Mouse (Mus musculus) neural tube, embryonic 12.5 days (tissue): Measurements from ENCODE around the gene Nme2. TPM values are rescaled to one million over a fixed set of nuclear protein-coding genes. Genes with fewer than 3 reads are reported as not detected.
A peak's percentile ranks its signal among the peaks of the same experiment; 100 is the strongest.

Experiments used
- ATAC-seq: fragments of 200-750 bp; cut with Nextera tagmentation; 2 replicates; pipeline ENCODE4 v1.8.0; 2017; ENCODE audit warnings: low read depth, mild to moderate bottlenecking, moderate TSS enrichment, moderate library complexity; ENCODE audit not compliant: low FRiP score
- H3K27ac ChIP-seq: fragments of 300-500 bp; sonication (generic); 2 replicates; pipeline ENCODE4 v1.5.1; 2016
- H3K27me3 ChIP-seq: fragments of 300-500 bp; sonication (generic); replicated peaks from 2 replicates; pipeline ENCODE4 v1.6.1; 2016; ENCODE audit warnings: mild to moderate bottlenecking
- H3K36me3 ChIP-seq: fragments of 300-500 bp; sonication (generic); 2 replicates; pipeline ENCODE4 v1.6.1; 2016; ENCODE audit warnings: mild to moderate bottlenecking
- H3K4me1 ChIP-seq: fragments of 300-500 bp; sonication (generic); 2 replicates; pipeline ENCODE4 v1.6.1; 2016
- H3K4me2 ChIP-seq: fragments of 300-500 bp; sonication (generic); replicated peaks from 2 replicates; pipeline ENCODE4 v1.6.1; 2016; ENCODE audit warnings: mild to moderate bottlenecking
- H3K4me3 ChIP-seq: fragments of 300-500 bp; sonication (generic); 2 replicates; pipeline ENCODE4 v1.5.1; 2016
- H3K9ac ChIP-seq: fragments of 300-500 bp; sonication (generic); 2 replicates; pipeline ENCODE4 v1.6.1; 2016; ENCODE audit warnings: mild to moderate bottlenecking
- H3K9me3 ChIP-seq: fragments of 300-500 bp; sonication (generic); 2 replicates; pipeline ENCODE4 v1.6.1; 2016; ENCODE audit warnings: mild to moderate bottlenecking
- WGBS: fragments of 180-500 bp; shearing (Covaris S2); methylation state at CpG from one replicate; pipeline ENCODE4 v1.1.7; 2016; 5-methylcytosine and 5-hydroxymethylcytosine counted together
- polyA plus RNA-seq: library from polyadenylated mRNA; unstranded; fragments of >200 nt; fragmentation: Nextera tagmentation; extraction: Ambion mirVana; gene quantifications from 2 replicates; pipeline ENCODE4 v1.2.1, GENCODE M21; 2016

Gene Nme2
- polyA plus RNA-seq, 1 experiment from 2014 or later: 87.0 TPM

DNA sequence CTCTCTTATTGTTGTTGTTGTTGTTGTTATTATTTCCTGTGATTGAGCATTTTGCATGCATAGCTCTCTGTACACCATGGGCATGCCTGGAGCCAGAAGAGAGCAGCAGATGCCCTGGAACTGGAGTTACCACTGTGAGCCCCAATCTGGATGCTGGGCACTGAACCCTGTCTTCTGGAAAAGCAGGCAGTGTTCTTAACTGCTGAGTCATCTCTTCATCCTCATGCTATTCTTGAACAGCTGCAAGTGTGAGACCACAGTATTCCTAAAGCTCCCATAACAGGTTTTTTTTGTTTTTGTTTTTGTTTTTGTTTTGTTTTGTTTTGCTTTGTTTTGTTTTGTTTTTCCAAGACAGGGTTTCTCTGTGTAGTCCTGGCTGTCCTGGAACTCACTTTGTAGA lies 30.2 kb upstream of the Nme2 start:
- Histone ChIP-seq H3K27me3 (no peaks in the 10 kb centered on the region), H3K4me3 (no peak overlapping the region), H3K4me2 (no peak overlapping the region), H3K4me1 (no peaks in the 10 kb centered on the region), H3K9me3 (no peaks in the 10 kb centered on the region), H3K27ac (no peak overlapping the region), H3K36me3 (no peaks in the 10 kb centered on the region), H3K9ac (no peak overlapping the region)
- ATAC-seq: no peak

GRCm38 (mm10) chr11:93985265-93985664 lies 29.2 kb upstream of the Nme2 start:
- no peaks in the 10 kb centered on the region for H3K4me1 ChIP-seq
- H3K4me3 ChIP-seq: no peak overlapping the region
- 86% methylated on average over 5 of the region's 5 CpGs for WGBS
- no peaks in the 10 kb centered on the region for H3K36me3 ChIP-seq
- no peak overlapping the region for H3K4me2 ChIP-seq
- no peaks in the 10 kb centered on the region for H3K27me3 ChIP-seq
- no peaks in the 10 kb centered on the region for H3K9me3 ChIP-seq
- no peak overlapping the region for H3K9ac ChIP-seq
- ATAC-seq: no peak
- H3K27ac ChIP-seq: no peak overlapping the region

DNA sequence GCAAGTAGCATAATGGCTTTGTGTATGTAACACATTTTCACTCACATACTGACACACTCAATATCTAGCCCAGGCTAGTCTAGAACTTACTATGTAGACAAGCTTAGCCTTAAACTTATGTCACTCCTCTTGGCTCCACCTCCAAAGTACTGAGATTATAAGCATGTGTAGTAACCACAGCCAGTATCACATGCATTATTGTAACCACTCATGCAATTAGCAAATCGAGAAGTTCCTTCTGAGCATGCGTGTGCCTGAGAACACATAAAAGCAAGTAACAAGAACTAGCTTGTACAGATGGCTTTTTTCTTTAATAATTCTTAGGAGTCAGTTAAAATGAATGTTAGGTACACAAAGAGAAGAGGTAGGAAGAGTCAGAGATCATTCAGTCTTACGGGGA lies 28.6 kb upstream of the Nme2 start:
- Histone ChIP-seq H3K4me2 (no peak overlapping the region), H3K4me3 (no peak overlapping the region), H3K36me3 (no peaks in the 10 kb centered on the region), H3K27me3 (no peaks in the 10 kb centered on the region), H3K9me3 (no peaks in the 10 kb centered on the region), H3K9ac (no peak overlapping the region), H3K4me1 (0 out of 2 replicates have a peak, but pooled peaks cover 2% of the 10 kb centered on the region), H3K27ac (no peak overlapping the region)
- 93% methylated on average over 3 of the region's 3 CpGs for WGBS
- no peak for ATAC-seq

- Histone ChIP-seq H3K27ac (no peak overlapping the region), H3K27me3 (no peaks in the 10 kb centered on the region), H3K4me3 (no peak overlapping the region), H3K36me3 (no peaks in the 10 kb centered on the region), H3K9ac (no peak overlapping the region), H3K4me2 (no peak overlapping the region), H3K9me3 (no peaks in the 10 kb centered on the region), H3K4me1 (0 out of 2 replicates have a peak, but pooled peaks cover 2% of the 10 kb centered on the region)
- WGBS: 28% methylated on average over 6 of the region's 6 CpGs
- no peak for ATAC-seq
These were observed 23.5 kb upstream of the Nme2 start for GRCm38 (mm10) chr11:93979502-93980049.

GRCm38 (mm10) chr11:93972951-93973350 lies 16.9 kb upstream of the Nme2 start:
- no peak overlapping the region for H3K27ac ChIP-seq
- H3K27me3 ChIP-seq: no peaks in the 10 kb centered on the region; the same call in 1 of the 2 replicates
- no peak overlapping the region for H3K4me2 ChIP-seq
- peaks cover 4% of the 10 kb centered on the region; the same call in 1 of the 2 replicates for H3K4me1 ChIP-seq
- no peak overlapping the region for H3K9ac ChIP-seq
- H3K9me3 ChIP-seq: no peaks in the 10 kb centered on the region
- no peaks in the 10 kb centered on the region for H3K36me3 ChIP-seq
- WGBS: 88% methylated on average over 5 of the region's 5 CpGs
- no peak for ATAC-seq
- no peak overlapping the region for H3K4me3 ChIP-seq

DNA sequence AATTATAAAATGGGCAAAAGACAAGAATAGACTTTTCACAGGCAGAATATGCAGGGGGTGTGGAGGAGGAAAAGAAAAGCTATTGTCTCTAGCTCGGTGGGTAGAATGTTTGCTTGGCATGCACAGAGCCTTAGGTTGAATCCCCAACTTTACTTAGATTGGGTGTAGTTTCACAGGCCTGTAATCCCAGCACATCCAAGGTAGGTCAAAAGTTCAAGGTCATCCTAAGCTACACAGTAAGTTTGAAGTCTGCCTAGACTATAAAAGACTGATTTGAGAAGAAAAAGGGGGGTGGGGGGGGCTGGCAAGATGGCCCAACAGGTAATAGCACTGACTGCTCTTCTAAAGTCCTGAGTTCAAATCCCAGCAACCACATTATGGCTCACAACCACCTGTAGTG lies 13.7 kb upstream of the Nme2 start:
- H3K4me3 ChIP-seq: no peak overlapping the region
- no peak for ATAC-seq
- H3K36me3 ChIP-seq: peaks cover 12% of the 10 kb centered on the region
- H3K4me1 ChIP-seq: peaks cover 12% of the 10 kb centered on the region; the same call in 1 of the 2 replicates
- no peaks in the 10 kb centered on the region for H3K9me3 ChIP-seq
- H3K27ac ChIP-seq: no peak overlapping the region
- H3K4me2 ChIP-seq: no peak overlapping the region
- no peaks in the 10 kb centered on the region; the same call in 1 of the 2 replicates for H3K27me3 ChIP-seq
- WGBS: 72% methylated on average over 1 of the region's 1 CpGs
- no peak overlapping the region for H3K9ac ChIP-seq

- H3K9ac ChIP-seq: no peak overlapping the region
- H3K4me3 ChIP-seq: no peak overlapping the region
- ATAC-seq: no peak
- H3K4me1 ChIP-seq: peaks cover 12% of the 10 kb centered on the region; the same call in 1 of the 2 replicates
- no peaks in the 10 kb centered on the region for H3K9me3 ChIP-seq
- WGBS: 94% methylated on average over 6 of the region's 6 CpGs
- peak overlapping the region; percentile 82; the same call in 1 of the 2 replicates for H3K4me2 ChIP-seq
- H3K27ac ChIP-seq: no peak overlapping the region
- peaks cover 18% of the 10 kb centered on the region for H3K36me3 ChIP-seq
- no peaks in the 10 kb centered on the region; the same call in 1 of the 2 replicates for H3K27me3 ChIP-seq
These were observed 13.1 kb upstream of the Nme2 start for GRCm38 (mm10) chr11:93969171-93969570.

DNA sequence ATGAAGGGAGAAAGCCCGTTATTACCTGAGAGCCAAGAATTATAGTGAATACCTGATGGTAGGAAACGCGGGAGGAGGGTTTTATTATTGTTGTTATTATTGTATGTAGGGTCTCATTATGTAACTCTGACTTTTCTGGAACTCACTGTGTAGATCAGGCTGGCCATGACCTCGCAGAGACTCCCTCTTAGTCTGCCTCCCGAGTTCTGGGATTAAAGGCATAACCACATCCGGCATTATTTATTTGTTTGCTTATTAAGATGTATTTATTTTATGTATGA lies 12.7 kb upstream of the Nme2 start:
- 47% methylated on average over 6 of the region's 6 CpGs for WGBS
- H3K27ac ChIP-seq: no peak overlapping the region
- H3K27me3 ChIP-seq: no peaks in the 10 kb centered on the region; the same call in 1 of the 2 replicates
- no peak overlapping the region for H3K9ac ChIP-seq
- peaks cover 12% of the 10 kb centered on the region; the same call in 1 of the 2 replicates for H3K4me1 ChIP-seq
- H3K36me3 ChIP-seq: peaks cover 21% of the 10 kb centered on the region
- peak; percentile 12; the same call in 1 of the 2 replicates for ATAC-seq
- H3K4me2 ChIP-seq: peak overlapping the region; percentile 82
- H3K4me3 ChIP-seq: no peak overlapping the region
- H3K9me3 ChIP-seq: no peaks in the 10 kb centered on the region

- H3K9me3 ChIP-seq: no peaks in the 10 kb centered on the region
- H3K9ac ChIP-seq: peak within 1 kb of the TSS; percentile 76
- peak within 1 kb of the TSS; percentile 51 for H3K27ac ChIP-seq
- peaks cover 26% of the 10 kb centered on the region for H3K36me3 ChIP-seq
- H3K4me1 ChIP-seq: peaks cover 12% of the 10 kb centered on the region; the same call in 1 of the 2 replicates
- peak within 1 kb of the TSS; percentile 76 for H3K4me3 ChIP-seq
- ATAC-seq: peak; percentile 93
- peak within 1 kb of the TSS; percentile 82 for H3K4me2 ChIP-seq
- WGBS: under 1% methylated on average over 40 of the region's 40 CpGs
- H3K27me3 ChIP-seq: no peaks in the 10 kb centered on the region; the same call in 1 of the 2 replicates
These were observed 12.2 kb upstream of the Nme2 start, which contains the start of the genes Gm20390 and Nme1 for GRCm38 (mm10) chr11:93968005-93968847. TSS of gene Gm20390 (minus strand) at chr11:93968293. TSS of gene Nme1 (minus strand) at chr11:93968521.

GRCm38 (mm10) chr11:93967381-93967780 lies 11.3 kb upstream of the Nme2 start:
- H3K9me3 ChIP-seq: no peaks in the 10 kb centered on the region
- peak overlapping the region; percentile 76 for H3K4me3 ChIP-seq
- no peaks in the 10 kb centered on the region; the same call in 1 of the 2 replicates for H3K27me3 ChIP-seq
- peak overlapping the region; percentile 51 for H3K27ac ChIP-seq
- 0 out of 2 replicates have a peak, but pooled peaks have one; percentile 1 for ATAC-seq
- H3K36me3 ChIP-seq: peaks cover 34% of the 10 kb centered on the region
- 6% methylated on average over 11 of the region's 11 CpGs for WGBS
- peak overlapping the region; percentile 76 for H3K9ac ChIP-seq
- H3K4me1 ChIP-seq: peaks cover 12% of the 10 kb centered on the region; the same call in 1 of the 2 replicates
- H3K4me2 ChIP-seq: peak overlapping the region; percentile 82

- Histone ChIP-seq H3K4me1 (peaks cover 12% of the 10 kb centered on the region; the same call in 1 of the 2 replicates), H3K4me2 (no peak overlapping the region), H3K9ac (no peak overlapping the region), H3K27me3 (no peaks in the 10 kb centered on the region), H3K36me3 (peaks cover 53% of the 10 kb centered on the region), H3K27ac (no peak overlapping the region), H3K4me3 (no peak overlapping the region), H3K9me3 (no peaks in the 10 kb centered on the region)
- WGBS: 94% methylated on average over 6 of the region's 6 CpGs
- no peak for ATAC-seq
These were observed 9.3 kb upstream of the Nme2 start for GRCm38 (mm10) chr11:93965391-93965790.

DNA sequence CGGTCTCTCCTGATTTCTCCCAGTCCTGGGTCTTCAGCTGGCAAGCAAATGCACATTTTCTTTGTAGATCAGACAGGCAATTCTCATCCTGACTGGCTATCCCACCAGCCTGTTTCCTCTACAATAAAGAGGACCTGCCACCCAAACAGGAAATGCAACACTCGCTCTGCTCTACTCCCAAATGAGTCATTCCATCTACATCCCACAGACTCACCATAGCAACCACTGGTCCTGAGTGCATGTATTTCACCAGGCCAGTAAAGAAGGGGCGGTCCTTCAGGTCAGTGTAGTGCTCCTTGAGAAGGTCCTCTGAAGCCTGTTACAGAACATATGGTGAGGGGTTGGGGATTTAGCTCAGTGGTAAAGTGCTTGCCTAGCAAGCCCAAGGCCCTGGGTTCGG lies 7.0 kb upstream of the Nme2 start:
- H3K36me3 ChIP-seq: peaks cover 75% of the 10 kb centered on the region
- H3K9ac ChIP-seq: no peak overlapping the region
- H3K9me3 ChIP-seq: no peaks in the 10 kb centered on the region
- no peak overlapping the region for H3K4me3 ChIP-seq
- no peaks in the 10 kb centered on the region for H3K27me3 ChIP-seq
- H3K4me2 ChIP-seq: no peak overlapping the region
- no peak for ATAC-seq
- 74% methylated on average over 4 of the region's 4 CpGs for WGBS
- 0 out of 2 replicates have a peak, but pooled peaks cover 8% of the 10 kb centered on the region for H3K4me1 ChIP-seq
- H3K27ac ChIP-seq: no peak overlapping the region
